Mouse (Mus musculus) embryonic facial prominence, embryonic 12.5 days (tissue): Measurements from ENCODE around the gene 4933417A18Rik. TPM values are rescaled to one million over a fixed set of nuclear protein-coding genes. Genes with fewer than 3 reads are reported as not detected.
"Not testable (repeated sequence)": the region's sequence is repeated elsewhere in the genome, so short reads cannot be mapped to it uniquely, and the experiment has no call there.

ENCODE experiments used
- ATAC-seq: fragments of 200-750 bp; cut with Nextera tagmentation; 2 replicates; pipeline ENCODE4 v1.8.0; 2017; ENCODE audit not compliant: insufficient number of reproducible peaks, insufficient read depth, low FRiP score, low TSS enrichment
- H3K27ac ChIP-seq: fragments of 300-500 bp; sonication (generic); 2 replicates; pipeline ENCODE4 v1.5.1; 2016; ENCODE audit warnings: mild to moderate bottlenecking
- H3K27me3 ChIP-seq: fragments of 300-500 bp; sonication (generic); 2 replicates; pipeline ENCODE4 v1.6.1; 2016; ENCODE audit warnings: mild to moderate bottlenecking, moderate library complexity
- H3K36me3 ChIP-seq: fragments of 300-500 bp; sonication (generic); 2 replicates; pipeline ENCODE4 v1.6.1; 2016; ENCODE audit warnings: mild to moderate bottlenecking
- H3K4me1 ChIP-seq: fragments of 300-500 bp; sonication (generic); 2 replicates; pipeline ENCODE4 v1.6.1; 2016
- H3K4me2 ChIP-seq: fragments of 300-500 bp; sonication (generic); replicated peaks from 2 replicates; pipeline ENCODE4 v1.6.1; 2016; ENCODE audit warnings: mild to moderate bottlenecking, moderate library complexity
- H3K4me3 ChIP-seq: fragments of 300-500 bp; sonication (generic); 2 replicates; pipeline ENCODE4 v1.5.1; 2016; ENCODE audit warnings: mild to moderate bottlenecking
- H3K9ac ChIP-seq: fragments of 300-500 bp; sonication (generic); 2 replicates; pipeline ENCODE4 v1.6.1; 2016; ENCODE audit warnings: mild to moderate bottlenecking, moderate library complexity
- H3K9me3 ChIP-seq: fragments of 300-500 bp; sonication (generic); 2 replicates; pipeline ENCODE4 v1.6.1; 2016; ENCODE audit warnings: mild to moderate bottlenecking, moderate library complexity
- WGBS: fragments of 180-500 bp; shearing (Covaris S2); methylation state at CpG from one replicate; pipeline ENCODE4 v1.1.7; 2016; 5-methylcytosine and 5-hydroxymethylcytosine counted together
- polyA plus RNA-seq: library from polyadenylated mRNA; unstranded; fragments of >200 nt; fragmentation: Nextera tagmentation; extraction: Ambion mirVana; gene quantifications from 2 replicates; pipeline ENCODE4 v1.2.1, GENCODE M21; 2016

4933417A18Rik gene
- polyA plus RNA-seq: not detected in 2 replicates

- ATAC-seq: no peak
Observed at GRCm38 (mm10) chr13:34924210-34924609, at the start of gene 4933417A18Rik, which contains the start of gene Fam217a. TSS of gene 4933417A18Rik (plus strand) at chr13:34924409. TSS of gene Fam217a (minus strand) at chr13:34924310.

DNA sequence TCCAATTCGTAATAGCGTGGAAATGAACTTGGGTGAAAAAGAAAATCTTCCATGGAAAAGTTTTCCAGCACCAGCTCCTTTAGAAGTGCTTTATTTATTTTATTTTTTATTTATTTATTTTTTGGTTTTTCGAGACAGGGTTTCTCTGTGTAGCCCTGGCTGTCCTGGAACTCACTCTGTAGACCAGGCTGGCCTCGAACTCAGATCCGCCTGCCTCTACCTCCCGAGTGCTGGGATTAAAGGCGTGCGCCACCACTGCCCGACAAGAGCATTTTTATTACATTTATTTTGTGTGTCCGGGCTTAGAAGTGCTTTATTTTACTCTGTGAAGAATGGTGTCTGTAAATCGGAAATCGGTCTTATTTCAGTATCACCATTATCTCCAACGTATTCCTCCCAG is 49.5 kb upstream of the 4933417A18Rik start:
- Histone ChIP-seq H3K9ac (peak overlapping the region; percentile 96; the same call in 1 of the 2 replicates), H3K27ac (peak overlapping the region; percentile 99), H3K4me1 (peaks cover 19% of the 10 kb centered on the region), H3K4me2 (peak overlapping the region; percentile 87), H3K4me3 (peak overlapping the region; percentile 92)
- not testable (repeated sequence) for H3K27me3 ChIP-seq, H3K36me3 ChIP-seq, ATAC-seq, H3K9me3 ChIP-seq
- 17% methylated on average over 13 of the region's 13 CpGs for WGBS

More at GRCm38 (mm10) chr13:34924210-34924609, at the start of gene 4933417A18Rik, which contains the start of gene Fam217a:
- no peaks in the 10 kb centered on the region for H3K27me3 ChIP-seq
- no peaks in the 10 kb centered on the region for H3K4me1 ChIP-seq
- no peak within 1 kb of the TSS for H3K9ac ChIP-seq
- H3K4me3 ChIP-seq: no peak within 1 kb of the TSS
- WGBS: 82% methylated on average over 4 of the region's 4 CpGs
- no peak within 1 kb of the TSS for H3K4me2 ChIP-seq
- no peaks in the 10 kb centered on the region for H3K9me3 ChIP-seq
- no peak within 1 kb of the TSS for H3K27ac ChIP-seq
- H3K36me3 ChIP-seq: no peaks in the 10 kb centered on the region

- 1% methylated on average over 40 of the region's 40 CpGs for WGBS
- Histone ChIP-seq H3K9me3 (no peaks in the 10 kb centered on the region), H3K27ac (peak within 1 kb of the TSS; percentile 99), H3K4me2 (peak within 1 kb of the TSS; percentile 87), H3K9ac (peak within 1 kb of the TSS; percentile 96), H3K4me3 (peak within 1 kb of the TSS; percentile 92), H3K36me3 (no peaks in the 10 kb centered on the region), H3K4me1 (peaks cover 19% of the 10 kb centered on the region), H3K27me3 (no peaks in the 10 kb centered on the region)
- ATAC-seq: peak; percentile 75
Observed at GRCm38 (mm10) chr13:34875166-34875710, 49.0 kb upstream of the 4933417A18Rik start, which contains the start of gene Prpf4b. TSS of gene Prpf4b (plus strand) at chr13:34875302.

DNA sequence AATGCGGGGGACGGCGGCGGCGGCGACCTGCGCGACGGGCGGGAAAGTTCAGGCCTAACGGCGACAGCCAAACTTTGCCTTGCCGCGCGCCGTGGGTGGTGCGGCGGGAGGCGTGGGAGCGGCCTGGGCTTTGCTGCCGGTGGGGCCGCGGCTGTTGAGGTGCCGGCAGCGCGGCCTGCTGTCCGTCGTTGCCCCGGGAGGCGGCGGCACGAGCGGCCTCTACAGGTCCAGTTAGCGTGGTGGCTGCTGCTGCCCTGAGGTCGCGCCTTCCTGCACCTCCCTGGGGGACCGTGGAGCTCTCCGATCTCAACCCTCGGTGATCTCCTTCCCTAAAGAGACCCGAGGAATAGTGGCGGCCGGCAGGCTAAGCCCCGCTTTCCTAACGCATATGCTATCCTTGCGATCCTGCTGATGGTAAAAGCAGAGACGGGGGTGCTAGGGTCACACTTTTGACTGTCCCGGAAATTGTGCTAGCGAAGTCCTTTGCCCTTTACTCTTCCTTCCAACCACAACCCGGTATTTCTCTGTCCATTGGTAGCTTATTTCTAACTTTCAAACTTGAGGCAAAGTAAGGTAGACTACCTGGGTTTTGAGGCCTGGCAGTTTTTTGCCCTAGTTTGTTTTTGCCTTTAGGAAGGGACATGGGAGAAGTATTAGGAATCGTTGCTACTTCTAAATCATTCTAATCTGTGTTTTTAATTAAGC is 48.3 kb upstream of the 4933417A18Rik start:
- no peaks in the 10 kb centered on the region for H3K9me3 ChIP-seq
- H3K9ac ChIP-seq: peak overlapping the region; percentile 96
- H3K36me3 ChIP-seq: no peaks in the 10 kb centered on the region
- H3K27me3 ChIP-seq: no peaks in the 10 kb centered on the region
- ATAC-seq: peak; percentile 18; the same call in 1 of the 2 replicates
- peak overlapping the region; percentile 99 for H3K27ac ChIP-seq
- peak overlapping the region; percentile 92 for H3K4me3 ChIP-seq
- peak overlapping the region; percentile 87 for H3K4me2 ChIP-seq
- peaks cover 19% of the 10 kb centered on the region for H3K4me1 ChIP-seq
- under 1% methylated on average over 50 of the region's 50 CpGs for WGBS

GRCm38 (mm10) chr13:34876481-34876880 is 47.7 kb upstream of the 4933417A18Rik start:
- Histone ChIP-seq H3K4me3 (peak overlapping the region; percentile 92), H3K9ac (peak overlapping the region; percentile 96), H3K4me1 (peaks cover 19% of the 10 kb centered on the region), H3K36me3 (no peaks in the 10 kb centered on the region), H3K27ac (no peak overlapping the region), H3K9me3 (no peaks in the 10 kb centered on the region), H3K27me3 (no peaks in the 10 kb centered on the region), H3K4me2 (peak overlapping the region; percentile 87)
- WGBS: 11% methylated on average over 3 of the region's 3 CpGs
- ATAC-seq: no peak

- H3K4me1 ChIP-seq: no peaks in the 10 kb centered on the region
- H3K36me3 ChIP-seq: peaks cover 84% of the 10 kb centered on the region
- H3K9ac ChIP-seq: no peak overlapping the region
- no peak overlapping the region for H3K4me2 ChIP-seq
- no peaks in the 10 kb centered on the region for H3K9me3 ChIP-seq
- no peaks in the 10 kb centered on the region for H3K27me3 ChIP-seq
- WGBS: 91% methylated on average over 1 of the region's 1 CpGs
- H3K4me3 ChIP-seq: no peak overlapping the region
- no peak for ATAC-seq
- H3K27ac ChIP-seq: no peak overlapping the region
Observed at GRCm38 (mm10) chr13:34892871-34893270, 31.3 kb upstream of the 4933417A18Rik start.

DNA sequence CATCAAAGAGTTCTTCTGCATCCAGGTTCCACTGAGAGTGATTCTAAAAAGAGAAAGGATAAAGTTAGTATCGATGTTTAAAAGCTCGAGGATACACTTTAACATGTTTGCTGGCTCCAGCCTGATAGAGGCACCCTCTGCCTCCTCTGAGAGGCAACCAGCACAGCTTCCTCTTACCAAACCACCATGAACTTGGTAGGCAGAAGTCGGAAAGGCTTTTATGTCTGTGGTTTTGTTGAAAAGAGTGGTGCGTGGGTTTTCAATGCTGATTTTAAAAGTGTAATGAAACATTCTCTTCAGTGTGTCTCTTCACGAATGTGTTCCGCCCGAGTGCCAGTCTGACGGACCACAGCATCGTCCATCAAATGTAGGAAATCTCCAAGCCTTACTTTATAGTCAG is 9.6 kb upstream of the 4933417A18Rik start:
- no peaks in the 10 kb centered on the region for H3K9me3 ChIP-seq
- 0 out of 2 replicates have a peak, but pooled peaks cover 3% of the 10 kb centered on the region for H3K4me1 ChIP-seq
- no peak overlapping the region for H3K9ac ChIP-seq
- H3K4me3 ChIP-seq: no peak overlapping the region
- ATAC-seq: no peak
- no peak overlapping the region for H3K4me2 ChIP-seq
- H3K36me3 ChIP-seq: no peaks in the 10 kb centered on the region
- no peaks in the 10 kb centered on the region for H3K27me3 ChIP-seq
- WGBS: 87% methylated on average over 9 of the region's 9 CpGs
- H3K27ac ChIP-seq: no peak overlapping the region

DNA sequence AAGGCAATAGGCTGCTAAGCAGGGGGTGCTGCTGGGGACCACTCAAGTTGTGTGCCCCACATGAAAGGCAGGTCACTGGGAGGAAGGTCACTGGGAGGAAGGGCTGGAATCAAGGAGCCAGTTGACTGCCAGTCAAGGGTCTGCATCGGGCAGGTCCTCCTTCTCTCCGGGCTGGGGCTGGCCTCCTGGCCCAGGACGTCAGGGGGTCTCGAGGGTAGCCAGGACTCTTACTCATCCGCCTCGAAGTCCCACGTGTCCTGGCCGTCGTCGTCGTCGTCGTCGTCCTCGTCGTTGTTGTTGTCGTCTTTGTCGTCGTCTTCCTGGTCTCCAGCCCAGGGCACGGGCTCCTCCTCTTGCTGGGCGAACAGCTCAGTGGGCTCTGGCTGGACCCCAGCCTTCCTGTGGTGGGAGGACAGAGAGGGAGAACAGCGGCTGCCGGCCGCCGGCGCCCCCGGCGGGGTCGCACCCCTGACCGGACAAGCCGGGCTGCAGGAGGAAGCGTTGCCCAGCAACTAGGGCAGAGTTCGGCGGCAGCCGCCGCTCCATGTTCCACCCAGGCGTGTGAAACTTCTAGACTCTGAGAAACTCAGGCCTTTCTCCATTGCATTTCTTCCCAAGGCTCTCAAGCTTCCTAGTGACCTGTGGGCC is 7.6 kb upstream of the 4933417A18Rik start:
- no peak for ATAC-seq
- WGBS: 49% methylated on average over 37 of the region's 37 CpGs
- no peak overlapping the region for H3K27ac ChIP-seq
- H3K4me3 ChIP-seq: peak overlapping the region; percentile 29
- peak overlapping the region; percentile 48 for H3K4me2 ChIP-seq
- H3K9me3 ChIP-seq: no peaks in the 10 kb centered on the region
- H3K9ac ChIP-seq: no peak overlapping the region
- no peaks in the 10 kb centered on the region for H3K36me3 ChIP-seq
- no peaks in the 10 kb centered on the region for H3K27me3 ChIP-seq
- 0 out of 2 replicates have a peak, but pooled peaks cover 3% of the 10 kb centered on the region for H3K4me1 ChIP-seq

DNA sequence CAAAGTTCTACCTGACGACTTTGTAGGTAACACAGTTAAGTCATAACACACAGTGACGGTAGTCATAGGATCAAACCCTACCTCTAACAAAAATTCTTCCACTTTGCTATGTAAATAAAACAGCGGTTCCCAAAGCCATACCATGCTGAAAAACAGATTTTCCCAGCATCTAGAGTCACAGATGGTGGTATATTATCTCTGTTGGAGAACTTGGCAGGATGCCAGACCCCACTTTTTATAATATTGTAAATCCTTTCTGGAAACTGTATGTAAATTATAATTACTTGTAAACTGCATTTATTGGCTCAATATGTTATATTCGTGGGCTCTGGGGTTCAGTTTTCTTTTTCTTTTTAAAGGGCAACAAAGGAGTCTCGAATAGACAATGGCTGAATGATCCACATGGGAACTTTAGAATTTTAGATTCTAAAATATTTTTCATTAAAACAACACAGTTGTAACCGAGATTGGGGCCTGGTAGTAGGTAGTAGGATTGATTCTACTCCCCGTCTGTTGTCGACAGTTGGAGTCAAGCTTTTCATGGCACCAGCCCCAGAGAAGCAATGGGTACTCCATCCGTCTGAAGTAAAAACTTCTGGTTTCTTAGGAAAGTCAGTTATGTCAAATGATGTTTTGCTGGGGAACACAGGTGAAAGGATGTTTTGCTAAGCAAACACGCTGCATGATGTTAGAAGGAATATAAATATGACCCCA is 10.9 kb downstream of the 4933417A18Rik start:
- no peak for ATAC-seq
- Histone ChIP-seq H3K27ac (no peak overlapping the region), H3K9ac (no peak overlapping the region), H3K4me2 (no peak overlapping the region), H3K9me3 (no peaks in the 10 kb centered on the region), H3K27me3 (no peaks in the 10 kb centered on the region), H3K4me3 (no peak overlapping the region), H3K36me3 (no peaks in the 10 kb centered on the region), H3K4me1 (no peaks in the 10 kb centered on the region)
- WGBS: 74% methylated on average over 10 of the region's 10 CpGs

GRCm38 (mm10) chr13:34942370-34942769 is 18.2 kb downstream of the 4933417A18Rik start:
- H3K4me3 ChIP-seq: no peak overlapping the region
- H3K4me2 ChIP-seq: no peak overlapping the region
- H3K27ac ChIP-seq: no peak overlapping the region
- no peaks in the 10 kb centered on the region for H3K36me3 ChIP-seq
- no peak for ATAC-seq
- H3K9ac ChIP-seq: no peak overlapping the region
- H3K27me3 ChIP-seq: no peaks in the 10 kb centered on the region
- no peaks in the 10 kb centered on the region for H3K9me3 ChIP-seq
- H3K4me1 ChIP-seq: no peaks in the 10 kb centered on the region

DNA sequence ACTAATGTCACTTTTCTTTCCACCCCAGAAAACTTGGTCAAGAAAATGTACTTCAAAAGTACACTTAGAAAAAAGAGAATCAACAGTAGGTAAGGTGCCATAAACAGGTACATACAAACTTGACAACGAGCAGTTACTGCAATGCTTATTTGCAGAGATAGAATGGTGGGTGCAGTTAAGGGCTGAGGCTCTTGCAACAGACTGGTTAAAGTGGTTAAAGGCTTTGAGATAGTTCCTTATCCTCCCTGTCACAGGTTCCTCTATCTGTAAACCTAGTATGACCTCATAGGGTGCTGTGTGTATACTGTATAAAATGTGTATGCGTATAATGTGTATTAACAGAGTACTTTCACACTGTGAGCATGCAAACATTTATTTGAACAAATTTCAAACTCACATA is 27.2 kb downstream of the 4933417A18Rik start:
- H3K9me3 ChIP-seq, H3K4me1 ChIP-seq, H3K27me3 ChIP-seq, H3K4me2 ChIP-seq, ATAC-seq, H3K27ac ChIP-seq, H3K36me3 ChIP-seq, H3K9ac ChIP-seq, H3K4me3 ChIP-seq: not testable (repeated sequence)
- 91% methylated on average over 2 of the region's 2 CpGs for WGBS
